Mouse (Mus musculus): ENCODE data around the gene Hspa1l.

DNA sequence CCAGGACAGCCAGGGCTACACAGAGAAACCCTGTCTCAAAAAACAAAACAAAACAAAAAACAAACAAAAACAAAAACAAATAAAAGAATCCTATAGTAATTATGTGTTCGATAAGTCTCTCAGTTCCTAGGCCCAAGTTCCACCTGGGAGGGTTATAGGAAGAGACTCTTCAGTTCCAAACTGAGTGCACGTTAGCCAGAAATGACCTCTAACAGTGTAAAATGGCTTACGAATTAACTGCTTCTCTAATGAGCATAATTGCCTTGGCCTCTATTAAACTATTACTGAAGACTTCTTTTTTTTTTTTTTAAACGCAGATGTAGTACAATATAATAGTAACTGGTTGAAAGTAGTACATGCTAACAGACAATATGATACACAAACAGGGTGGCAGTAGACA lies 18.6 kb upstream of the Hspa1l start:
- no peak for TF ChIP-seq CTCF (IDR thresholded peaks at IDR 0.05; ENCODE audit: low read depth, low read length)
- no peak for TF ChIP-seq POLR2A (IDR thresholded peaks at IDR 0.05; ENCODE audit: insufficient read depth, low read length)

All from ES-Bruce4 (cell line).